Mouse (Mus musculus) B cell, adult 2 months (primary cell): ENCODE measurements at regions not wholly inside any gene's neighbourhood (a gene's known extent, or its start where the extent isn't known, plus 50 kb on each side); places are given as distances from the start of the nearest gene placed in this dataset.

ENCODE experiments used
- DNase-seq, 2 experiments: peaks; one replicate each; pipeline ENCODE4 v3.0.0; 2022

DNA sequence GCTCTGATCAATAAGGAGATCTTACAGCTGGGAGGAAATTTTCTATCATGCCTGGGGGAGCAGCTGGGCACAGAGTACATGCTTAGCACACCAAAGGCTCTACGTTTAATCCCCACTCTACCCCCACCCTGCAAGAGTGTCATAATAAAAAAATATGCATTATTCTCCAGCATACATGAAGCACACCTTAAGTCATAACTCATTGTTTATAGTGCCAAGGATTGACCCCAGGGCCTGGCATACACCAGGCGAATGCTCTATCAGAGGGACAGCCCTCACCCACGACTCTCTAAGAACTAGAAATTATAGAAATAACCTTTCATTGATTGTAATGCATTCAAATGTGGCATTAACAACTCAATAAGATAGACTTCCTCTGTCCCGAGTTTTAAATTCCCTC is 59.4 kb upstream of the Ppp2r5c start:
- no peak for DNase-seq

GRCm38 (mm10) chr12:110389439-110389838 is 57.5 kb upstream of the Ppp2r5c start:
- no peak for DNase-seq

GRCm38 (mm10) chr12:110391464-110391863 is 55.5 kb upstream of the Ppp2r5c start:
- DNase-seq, result no peak

GRCm38 (mm10) chr12:110393555-110393954 is 53.4 kb upstream of the Ppp2r5c start:
- DNase-seq, result no peak
